Mouse (Mus musculus): Measurements from ENCODE around the gene Magi3.

Magi3 gene

DNA sequence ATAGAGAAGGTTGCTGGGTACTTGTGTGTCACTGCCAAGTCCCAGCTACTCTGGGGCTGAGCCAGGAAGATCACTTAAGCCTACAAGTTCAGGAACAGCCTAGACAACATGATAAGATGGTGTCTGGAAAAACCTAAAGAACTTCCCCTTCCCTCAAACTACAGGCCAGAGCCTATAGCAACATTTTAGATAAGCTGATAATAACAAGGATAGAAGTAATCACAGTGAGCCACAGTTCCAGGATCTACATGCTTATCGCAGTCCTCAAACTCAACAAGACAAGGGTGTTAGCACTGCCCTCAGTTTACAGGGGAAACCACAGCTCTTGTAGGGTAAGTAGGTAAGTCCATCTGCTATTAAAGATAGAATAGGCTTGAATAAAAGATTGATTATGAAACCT is 188.1 kb downstream of the Magi3 start:
- DNase-seq (ENCODE audit: low spot score) = no peak

- no peak for DNase-seq (ENCODE audit: low spot score)
Observed at GRCm38 (mm10) chr3:104026938-104027337, 193.2 kb downstream of the Magi3 start.

DNA sequence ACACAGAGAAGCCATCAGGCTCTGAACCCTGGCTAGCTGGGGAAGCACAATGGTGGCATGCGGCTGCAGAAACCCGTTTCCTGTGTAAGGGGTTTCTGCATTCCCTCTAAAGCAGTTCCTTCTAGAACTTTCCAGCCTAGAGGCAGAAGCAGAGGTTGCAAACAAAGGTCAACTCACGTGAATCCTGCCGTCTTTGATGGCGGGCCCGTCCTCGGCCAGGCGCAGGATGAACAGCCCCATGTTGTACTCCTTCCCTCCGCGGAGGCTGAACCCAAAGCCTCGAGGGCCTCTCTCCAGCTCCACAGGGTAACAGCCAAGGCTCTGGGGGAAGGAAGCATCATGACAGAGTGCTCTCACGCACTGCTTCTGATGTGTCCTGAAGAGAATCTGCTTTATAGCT is 200.1 kb downstream of the Magi3 start:
- no peak for DNase-seq (ENCODE audit: low spot score)

GRCm38 (mm10) chr3:104019453-104019852 is 200.7 kb downstream of the Magi3 start:
- no peak for DNase-seq (ENCODE audit: low spot score)

DNA sequence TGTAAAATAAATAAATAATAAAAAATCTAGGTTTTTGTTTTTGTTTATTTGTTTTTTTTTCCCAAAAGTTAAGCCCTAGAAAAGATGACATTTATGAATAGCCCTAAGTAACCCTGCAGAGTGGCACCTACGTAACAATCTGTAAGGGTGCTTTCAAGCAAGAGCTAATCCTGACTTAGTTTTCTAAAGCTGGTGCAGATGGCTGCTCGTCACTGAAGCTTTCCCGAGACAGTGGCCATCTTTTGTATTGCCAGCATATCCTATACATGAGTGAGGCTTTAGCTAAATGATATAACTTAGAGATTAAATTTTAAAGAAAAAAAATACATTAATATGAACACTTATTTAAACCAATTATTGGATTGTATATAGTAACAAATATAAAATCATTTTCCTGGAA is 202.2 kb downstream of the Magi3 start:
- no peak for DNase-seq (ENCODE audit: low spot score)

GRCm38 (mm10) chr3:104011972-104012371 is 208.2 kb downstream of the Magi3 start:
- no peak for DNase-seq (ENCODE audit: low spot score)

DNA sequence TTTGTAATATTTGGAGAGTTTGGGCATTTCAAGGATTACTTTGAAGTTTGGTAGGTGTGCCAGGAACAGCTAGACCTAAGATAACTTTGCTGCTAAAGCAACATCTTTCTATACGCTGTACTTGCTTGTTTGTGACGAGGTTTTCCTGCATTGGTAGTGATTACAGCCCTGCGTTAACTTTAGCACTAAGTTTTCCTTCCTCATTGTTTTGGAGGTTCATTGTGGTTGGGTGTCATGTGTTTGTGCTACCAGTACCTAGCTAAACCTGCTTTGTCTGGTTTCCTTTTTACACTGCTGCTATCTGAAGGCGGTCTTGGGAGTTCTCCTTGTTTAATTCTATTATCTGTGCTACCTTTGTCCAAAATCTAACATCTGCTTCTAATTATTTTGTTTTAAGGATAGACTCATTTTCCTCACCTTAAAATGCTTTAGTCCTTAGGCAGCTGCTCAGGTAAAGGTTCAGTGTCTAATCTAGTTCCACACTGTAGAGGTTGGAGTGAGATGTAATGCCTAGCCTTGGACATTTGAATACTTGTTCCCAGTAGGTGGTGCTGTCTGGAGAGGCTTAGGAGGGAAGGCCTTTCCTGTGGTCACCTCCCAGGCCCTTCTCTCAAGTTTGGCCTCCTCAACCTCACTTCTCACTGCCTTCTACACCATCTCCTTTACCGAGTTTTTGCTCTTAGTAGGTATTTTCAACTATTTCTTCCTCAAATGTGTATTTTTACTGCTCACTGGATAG is 210.1 kb downstream of the Magi3 start:
- DNase-seq (ENCODE audit: low spot score) = no peak

GRCm38 (mm10) chr3:104007479-104007878 is 212.7 kb downstream of the Magi3 start:
- no peak for DNase-seq (ENCODE audit: low spot score)

DNA sequence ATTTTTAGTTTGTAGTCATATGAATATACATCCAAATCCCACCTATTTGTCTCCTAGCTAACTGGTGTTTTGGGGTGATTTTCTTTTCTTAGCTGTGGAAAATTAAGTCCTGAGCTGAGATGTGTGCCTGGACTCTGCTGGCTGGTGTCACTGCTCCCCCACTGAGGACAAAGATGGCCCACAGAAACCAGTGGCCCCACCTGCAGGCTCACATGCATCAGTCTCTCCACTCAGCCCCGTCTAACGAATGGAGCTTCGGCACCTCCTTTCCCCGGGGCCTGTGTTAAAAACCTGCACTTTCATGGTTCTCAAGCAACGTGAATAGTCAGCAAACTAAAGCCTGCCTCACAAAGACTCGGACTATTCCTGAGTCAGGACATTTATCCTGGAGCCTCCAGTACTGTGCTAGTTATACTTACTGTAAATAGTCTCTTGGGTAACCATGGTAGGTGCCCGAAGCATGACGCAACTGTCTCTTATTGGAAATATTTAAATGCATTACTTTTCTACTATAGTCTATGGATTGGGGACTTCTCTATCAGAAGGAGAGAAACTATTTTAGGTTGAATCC is 213.2 kb downstream of the Magi3 start:
- no peak for DNase-seq (ENCODE audit: low spot score)

- DNase-seq (ENCODE audit: low spot score) = no peak
Observed at GRCm38 (mm10) chr3:103998724-103999123, 221.4 kb downstream of the Magi3 start.

GRCm38 (mm10) chr3:103991271-103991670 is 228.9 kb downstream of the Magi3 start:
- DNase-seq (ENCODE audit: low spot score) = no peak

DNA sequence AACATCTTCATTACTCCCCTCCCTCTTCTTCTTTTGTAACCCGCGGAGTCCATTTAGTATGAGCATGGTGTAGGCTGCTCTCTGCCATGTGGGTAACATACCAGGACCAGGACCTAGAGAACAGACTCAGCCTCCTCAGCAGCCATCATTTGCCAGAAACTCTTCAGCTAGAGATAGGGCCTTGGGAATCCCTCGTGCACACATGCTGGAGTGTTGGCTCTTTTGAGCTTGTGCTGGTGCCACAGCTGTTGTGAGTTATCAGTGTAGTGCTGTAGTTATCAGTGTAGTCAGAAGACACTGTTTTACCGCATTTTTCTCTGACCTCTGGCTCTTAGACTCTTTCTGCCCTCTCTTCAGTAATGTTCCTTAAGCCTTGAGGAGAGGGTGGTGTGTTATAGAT is 230.8 kb downstream of the Magi3 start:
- DNase-seq (ENCODE audit: low spot score) = no peak

DNA sequence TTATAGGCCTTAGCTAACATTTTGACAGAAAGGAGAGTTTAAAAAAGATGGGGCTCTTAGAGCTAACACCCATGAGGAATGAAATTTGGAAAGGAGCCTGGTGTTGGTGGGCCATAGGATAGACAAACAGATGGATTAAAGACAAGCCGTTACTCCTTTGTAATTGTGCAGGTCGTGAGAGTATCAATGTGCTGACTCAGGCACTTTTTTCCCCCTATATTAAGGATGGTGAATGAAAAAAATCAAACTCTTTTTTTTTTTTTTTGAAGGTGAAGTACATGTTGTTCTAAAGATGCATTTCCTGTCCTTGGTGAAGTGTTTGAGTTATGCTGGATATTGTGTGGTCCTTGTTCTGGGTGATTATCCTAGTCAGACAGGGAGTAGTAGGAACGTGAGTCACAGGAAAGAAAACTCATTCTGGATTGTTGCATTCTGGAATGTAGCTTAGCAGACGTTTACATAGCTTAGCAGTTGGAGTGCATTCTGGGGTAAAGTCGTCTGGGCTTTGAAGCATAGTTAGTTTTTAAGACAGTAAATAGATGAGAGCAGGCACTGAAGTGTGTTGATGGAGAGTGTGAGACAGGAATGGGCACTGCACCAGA is 232.2 kb downstream of the Magi3 start:
- no peak for DNase-seq (ENCODE audit: low spot score)

DNA sequence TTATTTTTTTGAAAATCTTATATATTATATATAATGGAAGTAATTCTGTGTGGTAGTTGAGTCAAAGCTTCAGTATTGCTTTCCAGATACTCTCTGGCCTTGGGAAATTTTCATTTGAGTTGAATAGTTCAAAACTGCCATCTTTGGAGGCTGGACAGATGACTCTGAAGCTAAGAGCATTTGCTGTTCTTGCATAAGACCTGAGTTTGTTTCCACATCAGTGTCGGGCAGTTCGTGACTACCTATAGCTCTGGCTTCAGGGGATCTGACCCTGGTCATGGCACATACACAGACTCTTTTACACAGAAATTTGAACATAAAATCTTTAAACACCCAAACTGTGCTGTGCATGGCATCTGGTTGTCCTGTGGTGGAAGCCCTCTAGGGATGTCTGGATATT is 235.0 kb downstream of the Magi3 start:
- DNase-seq (ENCODE audit: low spot score) = no peak

GRCm38 (mm10) chr3:103984556-103984955 is 235.6 kb downstream of the Magi3 start:
- DNase-seq (ENCODE audit: low spot score) = no peak

DNA sequence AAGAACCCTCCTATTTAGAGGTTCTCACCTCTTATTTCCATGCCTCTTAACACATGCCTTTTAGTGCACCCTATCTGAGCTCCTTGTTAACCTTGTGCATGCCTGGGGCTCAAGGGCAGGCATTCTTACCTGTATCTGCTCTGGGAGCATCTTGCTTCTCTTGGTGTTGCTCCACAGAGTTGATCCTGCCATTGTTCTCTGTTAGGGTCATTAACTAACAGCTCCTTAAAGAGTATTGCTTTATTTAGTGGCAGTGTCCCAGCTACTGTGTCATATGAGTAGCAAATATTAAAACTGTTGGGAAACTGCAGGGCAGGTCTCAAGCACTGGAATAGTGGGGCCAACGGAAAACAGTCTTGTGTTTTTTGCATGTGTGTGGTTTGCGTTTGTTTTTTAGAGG is 249.0 kb downstream of the Magi3 start:
- DNase-seq (ENCODE audit: low spot score) = no peak

GRCm38 (mm10) chr3:103968701-103969100 is 251.5 kb downstream of the Magi3 start:
- no peak for DNase-seq (ENCODE audit: low spot score)

GRCm38 (mm10) chr3:103967861-103968691 is 252.1 kb downstream of the Magi3 start, which contains the start of gene Phtf1:
Phtf1 (plus strand) TSS chr3:103968110.
- DNase-seq (ENCODE audit: low spot score) = peak; percentile 79

- DNase-seq (ENCODE audit: low spot score) = no peak
Observed at GRCm38 (mm10) chr3:103967231-103967630, 252.9 kb downstream of the Magi3 start.

All from c-Kit-positive CD71-positive TER-119-positive erythroid progenitor cells, embryonic 14.5 days (primary cell).